ENCODE assay signal across 14 mouse cellular contexts in the genomic region with DNA sequence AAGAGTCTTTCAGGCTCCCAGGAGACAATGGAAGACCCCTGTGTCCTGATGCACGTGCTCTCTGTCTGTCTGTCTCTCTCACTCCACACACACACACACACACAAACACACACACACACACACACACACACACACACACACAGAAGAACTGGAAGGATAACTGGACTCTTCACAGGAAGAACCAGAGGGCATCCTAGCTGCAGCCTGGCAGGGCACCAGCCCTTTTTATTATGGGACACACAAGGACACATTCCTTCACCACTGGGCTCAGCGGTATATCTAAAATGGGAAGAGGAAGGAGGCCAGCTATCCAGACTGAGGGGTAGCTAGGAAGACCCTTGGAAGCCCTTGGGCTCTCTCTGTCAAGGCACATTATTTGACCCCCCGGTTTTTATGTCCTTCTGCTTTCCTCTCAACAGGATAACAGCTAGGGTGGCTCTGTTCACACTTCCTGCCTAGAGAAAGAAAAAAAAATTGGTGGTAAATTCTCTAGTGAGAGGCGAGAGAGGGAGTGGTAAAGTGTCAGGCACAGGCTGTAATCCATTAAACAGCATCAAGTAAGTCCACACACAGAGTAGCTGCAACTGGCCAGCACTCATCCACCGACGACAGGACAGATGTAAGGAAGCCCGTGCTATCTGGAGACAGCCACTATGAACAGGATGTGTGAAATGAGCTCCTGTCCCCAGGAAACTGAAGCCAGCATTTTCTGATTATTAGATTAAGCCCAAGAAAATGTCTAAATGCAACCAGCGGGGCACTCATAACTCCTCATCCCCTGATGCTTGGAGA. TPM values are rescaled to one million over a fixed set of nuclear protein-coding genes. Genes with fewer than 3 reads are reported as not detected.
A peak's percentile ranks its signal among the peaks of the same experiment; 100 is the strongest.
DNase-seq lines count a peak whose midpoint lies in the region; ATAC-seq lines count a peak whose summit lies in the region.
"Had no signal": no experiment of that assay in that cellular context is flagged by ENCODE, and none has a peak within 500 bp of the region (broad histone marks: within the 10 kb centered on the region; RNA-seq: fewer than 3 reads in every experiment).

No protein-coding gene starts in this region.

- no peaks in the 10 kb centered on the region for H3K36me3 ChIP-seq in heart, embryonic 11.5 days (ENCODE audit: control insufficient read depth, insufficient read depth, low read length)
- H3K36me3 ChIP-seq in kidney, embryonic 14.5 days (ENCODE audit: control insufficient read depth, insufficient read depth, low read length), result no peaks in the 10 kb centered on the region
- H3K36me3 ChIP-seq: limb, embryonic 13.5 days; stomach, embryonic 15.5 days had no signal

- peaks cover 35% of the 10 kb centered on the region for H3K4me1 ChIP-seq in heart, embryonic 11.5 days (ENCODE audit: control insufficient read depth, insufficient read depth, low read length)
- no peaks in the 10 kb centered on the region for H3K4me1 ChIP-seq in kidney, embryonic 14.5 days (ENCODE audit: control insufficient read depth, insufficient read depth, low read length)

- no peak overlapping the region for H3K4me3 ChIP-seq in heart, embryonic 11.5 days (ENCODE audit: low read depth, low read length)
- no peak overlapping the region for H3K4me3 ChIP-seq in kidney, embryonic 14.5 days (ENCODE audit: low read length)
- H3K4me3 ChIP-seq: limb, embryonic 13.5 days; stomach, embryonic 15.5 days had no signal

- H3K27ac ChIP-seq in heart, embryonic 11.5 days (ENCODE audit: low read depth, low read length), result peak overlapping the region; percentile 66
- H3K27ac ChIP-seq in kidney, embryonic 14.5 days (ENCODE audit: low read depth, low read length), result peak overlapping the region; percentile 21; the same call in 1 of the 2 replicates
- H3K27ac ChIP-seq: limb, embryonic 13.5 days; macrophage; stomach, embryonic 15.5 days had no signal

- 0 out of 2 replicates have a peak, but pooled peaks have one; percentile 55 for ATAC-seq in heart, embryonic 11.5 days (replicated peaks; ENCODE audit: insufficient number of reproducible peaks, low FRiP score, low TSS enrichment)
- peak; percentile 39; the same call in 1 of the 2 replicates for ATAC-seq in kidney, embryonic 14.5 days (ENCODE audit: low FRiP score, low TSS enrichment)
- ATAC-seq: forebrain, embryonic 14.5 days; hindbrain, embryonic 16.5 days had no signal

- H3K4me2 ChIP-seq in heart, embryonic 11.5 days, result 0 out of 2 replicates have a peak overlapping the region, but pooled peaks have one; percentile 15
- H3K4me2 ChIP-seq in kidney, embryonic 14.5 days (replicated peaks; ENCODE audit: low read depth, low read length), result no peak overlapping the region
- H3K4me2 ChIP-seq: limb, embryonic 13.5 days; stomach, embryonic 15.5 days had no signal

- intact Hi-C loops in heart, postnatal 25 days (cut with DNase I), result loop anchor here (5.0 kb wide), 1 partner anchor 61 kb away; no protein-coding TSS in a partner anchor

- H3K27me3 ChIP-seq in heart, embryonic 11.5 days (ENCODE audit: control insufficient read depth, insufficient read depth, low read length), result no peaks in the 10 kb centered on the region
- H3K27me3 ChIP-seq in kidney, embryonic 14.5 days (ENCODE audit: control insufficient read depth, insufficient read depth, low read length), result no peaks in the 10 kb centered on the region
- H3K27me3 ChIP-seq: limb, embryonic 13.5 days; stomach, embryonic 15.5 days had no signal

- peak; percentile 94 for DNase-seq in heart, adult 11 months
- no peak for DNase-seq in heart, postnatal 25 days (ENCODE audit: low spot score)
- peak; percentile 35 to 60 for DNase-seq in adrenal gland, postnatal 36 days
- DNase-seq in spleen, postnatal 4 days (ENCODE audit: low spot score in 2 of 2), result no peak
- no peak for DNase-seq in right cerebral cortex, postnatal 36 days (ENCODE audit: low spot score in 2 of 2)
- DNase-seq in ovary, adult 18-20 months (ENCODE audit: low spot score), result no peak

- no peak overlapping the region for H3K9ac ChIP-seq in heart, embryonic 11.5 days (ENCODE audit: low read depth, low read length)
- H3K9ac ChIP-seq in kidney, embryonic 14.5 days (ENCODE audit: low read depth, low read length), result no peak overlapping the region
- H3K9ac ChIP-seq: limb, embryonic 13.5 days; stomach, embryonic 15.5 days had no signal

- 27% methylated on average over 8 of the region's 8 CpGs for WGBS in heart, embryonic 11.5 days (ENCODE audit: insufficient replicate concordance)
- 24% methylated on average over 8 of the region's 8 CpGs for WGBS in kidney, embryonic 14.5 days

- H3K9me3 ChIP-seq in heart, embryonic 11.5 days (replicated peaks; ENCODE audit: control insufficient read depth, low read length), result 0 out of 2 replicates have a peak, but pooled peaks cover 3% of the 10 kb centered on the region
- H3K9me3 ChIP-seq in kidney, embryonic 14.5 days (ENCODE audit: control insufficient read depth, low read length), result no peaks in the 10 kb centered on the region
- H3K9me3 ChIP-seq: limb, embryonic 13.5 days; stomach, embryonic 15.5 days had no signal

RNA-seq across cellular contexts. Expression of gene Nos1ap, which starts 38.8 kb away (rescaled TPM):
- total RNA-seq in heart, postnatal 25 days (2021), result 10 to 100 TPM; 23.4 to 24.3 TPM
- 10 to 100 TPM; 19.2 to 25.1 TPM for total RNA-seq in adrenal gland, postnatal 36 days (2021)
- 15.5 and 20.9 TPM in 2 replicates for polyA plus RNA-seq in heart, embryonic 11.5 days (2014; fragmentation: Nextera tagmentation; extraction: Ambion mirVana)
- 13.9 and 16.6 TPM in 2 replicates for polyA plus RNA-seq in kidney, embryonic 14.5 days (2014; fragmentation: Nextera tagmentation; extraction: Ambion mirVana)
- total RNA-seq: CH12.LX had no signal

Comparison
In these comparisons a context has a peak if more than half of its experiments do, and no peak if none do; other contexts are left out.
1. DNase-seq: peak in heart, adult 11 months (single experiment) and adrenal gland, postnatal 36 days (2 of 2); none in heart, postnatal 25 days (single experiment), spleen, postnatal 4 days (0 of 2), right cerebral cortex, postnatal 36 days (0 of 2) and ovary, adult 18-20 months (single experiment).